Mouse (Mus musculus) layer of hippocampus, postnatal 10 days (tissue): Measurements from ENCODE around the gene Snx10. TPM values are rescaled to one million over a fixed set of nuclear protein-coding genes. Genes with fewer than 3 reads are reported as not detected.
"Not testable (repeated sequence)": the region's sequence is repeated elsewhere in the genome, so short reads cannot be mapped to it uniquely, and the experiment has no call there.

Experiments used
- DNase-seq, 2 experiments: peaks; one replicate each; pipeline ENCODE4 v3.0.0; 2021; ENCODE audit warnings: low spot score in 2 of 2
- long read RNA-seq: library from polyadenylated mRNA; stranded (forward); transcript quantifications from one replicate; pipeline ENCODE4 v2.0.0, GENCODE M21; 2023
- total RNA-seq, 2 experiments: library from RNA; stranded (reverse); gene quantifications; 2 replicates each; pipeline ENCODE4 v1.2.3; 2021

The Snx10 gene
- 100 to 1,000 TPM; 123 to 133 TPM for total RNA-seq
- long read RNA-seq, transcript Snx10-201 (7 exons, 2,480 nt): major isoform, 235 of 281 reads
- long read RNA-seq, partial matches to known transcripts: 16 of 281 reads
- long read RNA-seq, other reads (novel, unspliced or antisense): 29 of 281 reads

DNA sequence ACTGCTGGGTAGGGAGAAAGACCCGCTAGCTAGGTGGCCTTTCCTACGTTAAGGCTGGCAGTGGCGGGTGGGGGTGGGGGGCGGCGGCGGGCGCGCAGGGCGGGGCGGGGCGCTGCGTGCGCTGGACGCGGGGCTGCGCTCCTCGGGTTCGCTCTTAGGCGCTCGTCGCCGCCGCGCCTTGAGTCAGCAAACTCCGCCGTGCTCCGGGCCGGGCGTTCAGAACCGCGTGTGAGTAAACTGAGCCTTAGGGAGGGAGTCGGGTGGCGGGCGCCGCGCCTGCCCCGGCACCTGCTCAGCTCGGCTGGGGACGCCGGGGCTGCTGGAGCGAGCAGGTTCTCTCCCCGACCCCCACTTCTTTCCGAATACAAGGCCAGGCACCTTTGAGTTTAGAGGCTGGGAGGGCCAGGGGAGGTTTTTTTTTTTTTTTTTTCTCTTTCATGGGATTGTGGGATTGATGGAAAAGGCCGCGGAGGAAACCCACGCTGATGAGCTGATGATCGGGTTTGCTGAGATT is at the start of gene Snx10:
Snx10 (plus strand) TSS at position 95 of the 514 bp plus-strand sequence.
- DNase-seq: peak; percentile 60 to 69

DNA sequence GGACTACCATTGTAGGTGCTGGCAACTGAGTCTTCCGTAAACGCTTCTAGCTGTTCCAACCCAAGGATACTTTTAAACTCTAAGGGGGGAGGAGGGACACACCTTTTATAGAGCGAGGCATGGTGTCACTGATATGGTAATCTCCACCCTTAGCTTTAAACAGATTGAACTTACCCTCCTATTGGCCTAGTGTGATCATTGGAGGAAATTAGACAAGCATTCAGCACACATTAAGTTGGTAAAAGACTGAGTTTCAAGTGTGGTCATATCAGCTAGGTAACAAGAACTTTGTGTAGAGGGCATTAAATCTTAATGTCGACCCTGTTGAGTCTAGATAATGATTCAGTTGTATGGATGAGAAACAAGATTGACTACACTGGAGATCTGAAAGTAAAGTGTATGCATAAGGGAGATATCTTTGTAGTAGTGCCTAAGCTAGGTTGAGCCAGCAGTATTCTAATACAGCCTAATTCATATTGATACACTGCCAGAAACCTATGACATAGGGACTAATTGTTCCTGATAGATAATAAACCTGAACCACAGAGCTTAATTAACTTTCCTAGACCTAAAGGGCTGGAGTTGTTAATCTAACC is 44.5 kb upstream of the Snx10 start:
- no peak for DNase-seq

DNA sequence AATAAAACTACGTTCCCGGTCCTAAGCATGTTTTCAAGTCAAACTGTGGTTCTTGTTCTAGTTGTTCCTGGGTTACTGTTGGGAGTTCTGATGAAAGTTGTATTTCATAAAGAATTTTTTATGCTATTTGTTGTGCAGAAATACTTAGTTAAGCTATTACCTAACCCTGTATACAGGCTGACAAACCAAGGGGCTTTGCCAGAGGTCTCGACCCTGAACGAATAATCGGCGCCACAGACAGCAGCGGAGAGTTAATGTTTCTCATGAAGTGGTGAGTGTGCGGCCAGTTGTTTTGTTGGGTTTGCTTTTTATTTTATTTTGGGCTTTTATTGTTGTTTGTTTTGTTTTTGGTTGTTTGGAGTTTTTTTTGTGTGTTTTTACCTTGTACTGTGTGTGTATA is 42.2 kb upstream of the Snx10 start:
- no peak for DNase-seq

DNA sequence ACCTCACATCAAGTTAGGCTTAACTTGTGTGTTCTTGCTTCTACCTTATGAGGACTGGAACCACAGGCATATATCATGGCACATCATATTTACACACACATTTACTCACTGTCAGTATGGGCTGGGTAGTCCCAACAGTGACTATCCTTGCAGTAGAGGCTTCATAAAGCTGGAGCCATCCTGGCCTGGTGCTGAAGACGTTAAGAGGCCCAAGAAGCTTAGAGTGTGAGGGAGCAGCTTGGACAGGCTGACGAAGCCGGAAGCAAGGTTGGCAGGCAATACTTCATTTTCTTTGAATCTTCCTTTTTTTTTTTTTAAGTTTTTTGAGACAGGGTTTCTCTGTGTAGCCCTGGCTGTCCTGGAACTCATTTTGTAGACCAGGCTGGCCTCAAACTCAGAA is 39.8 kb upstream of the Snx10 start:
- no peak for DNase-seq

DNA sequence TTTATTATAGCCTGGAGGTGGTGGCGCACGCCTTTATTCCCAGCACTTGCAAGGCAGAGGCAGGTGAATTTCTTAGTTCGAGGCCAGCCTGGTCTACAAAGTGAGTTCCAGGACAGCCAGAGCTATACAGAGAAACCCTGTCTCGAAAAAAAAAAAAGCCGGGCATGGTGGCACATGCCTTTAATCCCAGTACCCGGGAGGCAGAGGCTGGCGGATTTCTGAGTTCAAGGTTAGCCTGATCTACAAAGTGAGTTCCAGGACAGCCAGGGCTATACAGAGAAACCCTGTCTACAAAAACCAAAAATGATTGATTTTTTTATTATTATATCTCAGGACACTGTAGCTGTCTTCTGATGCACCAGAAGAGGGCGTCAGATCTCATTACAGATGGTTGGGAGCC is 39.1 kb upstream of the Snx10 start:
- not testable (repeated sequence) for DNase-seq

DNA sequence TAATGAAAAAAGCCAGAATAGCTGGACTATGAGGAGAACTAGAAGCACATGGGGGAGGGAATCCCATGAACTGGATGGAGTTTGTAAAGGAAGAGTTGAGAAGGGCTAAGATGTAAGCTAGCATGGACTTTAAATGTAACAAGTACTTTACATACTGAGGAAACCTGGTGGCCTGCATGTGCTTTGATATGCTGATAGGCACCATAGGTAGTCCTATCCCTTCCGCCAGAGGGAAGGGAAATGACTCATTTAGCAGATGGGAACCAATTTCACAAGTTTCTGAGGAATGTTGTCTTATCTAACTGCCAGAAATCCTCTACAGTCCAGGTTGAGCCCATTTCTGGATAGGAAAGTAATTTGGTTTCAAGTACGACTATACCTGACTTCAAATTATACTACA is 38.1 kb upstream of the Snx10 start:
- no peak for DNase-seq

DNA sequence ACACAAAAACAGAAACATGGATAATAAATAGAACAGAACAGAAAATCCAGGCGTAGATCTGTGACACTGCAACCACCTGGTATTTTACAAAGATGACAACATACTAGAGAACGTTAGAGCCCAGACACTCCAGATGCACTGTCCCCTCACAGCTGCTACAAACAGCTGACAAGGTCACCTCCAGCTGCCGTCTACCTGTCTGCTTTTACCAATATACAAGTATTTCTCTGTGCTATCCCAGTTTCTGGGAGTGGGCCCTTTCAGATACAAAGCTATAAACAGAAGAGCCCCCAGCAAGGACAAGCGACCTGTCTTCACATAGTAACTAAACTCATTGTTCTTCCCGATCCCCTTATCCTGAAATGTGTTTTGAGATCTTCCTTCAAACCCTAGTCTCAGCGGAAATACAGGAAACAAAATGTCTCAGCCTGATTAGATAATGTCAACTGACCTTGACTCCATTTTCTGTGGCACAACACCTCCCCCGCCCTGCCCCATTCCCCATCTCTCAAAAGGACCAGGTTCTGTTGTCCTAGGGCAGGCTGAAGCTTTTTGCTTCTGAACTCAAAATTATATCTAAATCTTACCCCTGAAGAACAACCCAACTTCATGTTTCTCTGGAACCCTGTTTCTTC is 37.5 kb upstream of the Snx10 start:
- DNase-seq: no peak

DNA sequence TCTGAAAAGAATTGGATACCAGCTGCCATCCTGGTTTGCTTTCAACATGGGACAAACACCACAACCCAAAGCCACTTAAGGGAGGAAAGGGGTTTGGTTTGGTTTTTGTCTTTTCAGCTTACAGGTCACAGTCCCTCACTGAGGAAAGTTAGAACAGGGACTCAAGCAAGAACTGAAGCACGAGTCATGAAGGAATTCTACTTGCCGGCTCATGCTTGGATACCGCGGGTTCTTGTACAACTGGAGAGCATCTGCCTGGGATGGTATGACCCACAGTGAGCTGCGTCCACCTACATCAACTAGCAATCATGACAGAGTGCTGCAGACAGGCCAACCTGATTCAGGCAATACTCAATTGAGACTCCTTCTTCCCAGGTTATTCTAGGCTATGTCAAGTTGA is 37.0 kb upstream of the Snx10 start:
- DNase-seq: no peak

DNA sequence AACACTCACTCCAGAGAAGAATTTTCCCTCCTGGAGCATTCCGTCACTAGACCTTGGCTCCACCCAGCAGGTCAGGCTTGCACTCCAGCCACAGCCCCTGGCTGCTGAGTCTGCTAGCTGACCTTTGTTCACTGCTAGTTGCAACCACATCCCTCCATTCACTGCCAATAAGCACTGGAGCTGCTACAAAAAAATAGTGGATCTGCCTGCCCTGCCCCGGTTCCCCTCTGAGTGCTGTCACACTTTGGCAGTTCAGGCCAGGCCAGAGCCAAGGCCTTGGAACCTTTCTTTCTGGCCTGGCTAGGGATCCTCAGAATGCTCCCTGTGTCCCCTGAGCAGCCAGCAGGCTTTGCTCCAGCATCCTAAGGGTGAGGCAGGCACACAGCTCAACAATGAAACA is 33.9 kb upstream of the Snx10 start:
- DNase-seq: no peak

DNA sequence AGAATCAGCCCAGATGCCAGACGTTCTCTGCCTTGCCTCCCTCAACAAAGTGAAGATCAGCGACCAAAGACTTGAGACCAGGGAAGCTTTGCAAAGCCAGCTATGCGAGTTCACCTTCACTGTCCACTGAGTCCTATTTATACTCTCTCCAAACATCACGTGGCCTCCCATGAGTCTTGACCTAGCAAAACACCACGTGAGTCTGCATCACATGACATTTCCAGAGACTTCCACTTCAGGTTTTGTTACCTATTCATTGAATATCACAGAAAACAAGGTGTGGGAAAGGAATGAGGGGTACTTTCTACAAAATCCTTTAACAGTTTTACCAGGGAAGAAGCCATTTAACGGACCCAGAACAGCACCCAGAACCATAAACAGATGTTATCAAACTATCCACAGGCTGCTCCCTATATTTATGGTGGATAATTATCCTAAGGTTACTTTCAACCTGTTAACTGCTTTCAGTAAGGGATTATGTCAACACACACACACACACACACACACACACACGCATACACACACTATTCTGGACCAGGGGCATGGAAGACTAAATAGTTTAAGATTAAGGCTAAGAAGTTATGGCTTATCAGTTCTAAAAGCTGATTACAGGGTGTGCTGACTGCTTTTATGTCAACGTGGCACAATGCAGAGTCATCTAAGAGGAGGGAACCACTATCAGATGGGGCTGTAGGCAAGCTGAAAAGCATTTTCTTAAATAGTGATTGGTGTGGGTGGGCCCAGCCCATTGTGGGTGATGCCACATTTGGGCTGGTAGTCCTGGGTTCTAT is 26.2 kb upstream of the Snx10 start:
- no peak for DNase-seq

DNA sequence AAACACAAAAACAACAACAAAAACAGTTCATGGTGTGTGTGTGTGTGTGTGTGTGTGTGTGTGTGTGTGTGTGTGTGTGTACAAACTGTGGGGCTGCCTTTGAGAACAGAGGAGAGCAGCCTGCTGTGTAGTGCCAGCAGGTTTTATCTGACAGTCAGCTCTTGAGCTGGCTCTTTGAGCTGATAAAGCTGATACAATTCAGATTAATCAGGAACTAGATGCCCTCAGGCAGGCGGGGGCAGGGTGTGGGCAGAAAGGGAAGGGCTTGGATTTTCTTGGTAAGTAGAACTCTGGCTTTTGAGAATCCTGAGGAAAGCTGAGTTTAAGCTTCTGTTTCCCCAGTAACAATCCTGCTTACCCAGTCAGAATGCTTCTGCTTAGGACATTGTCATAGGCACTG is 18.0 kb upstream of the Snx10 start:
- no peak for DNase-seq

DNA sequence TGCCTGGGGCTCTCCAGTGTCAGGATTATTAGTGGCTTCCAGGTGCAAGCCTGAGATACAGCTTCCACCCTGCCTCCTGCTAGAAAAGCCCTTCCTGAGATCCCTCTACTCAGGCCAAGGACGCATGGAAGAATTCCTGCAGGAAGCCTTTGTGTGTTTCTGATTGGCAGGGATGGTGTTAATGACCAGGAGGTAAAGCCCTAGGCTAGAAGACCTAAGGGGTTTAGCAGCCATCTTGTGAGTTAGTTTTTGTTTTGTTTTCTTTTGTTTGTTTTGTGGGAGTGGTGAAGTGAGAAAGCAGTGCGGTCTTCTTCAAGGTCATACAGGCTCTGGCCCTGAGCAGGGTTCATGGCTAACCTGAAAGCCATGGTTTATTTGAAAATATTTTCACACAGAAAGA is 16.1 kb upstream of the Snx10 start:
- no peak for DNase-seq

DNA sequence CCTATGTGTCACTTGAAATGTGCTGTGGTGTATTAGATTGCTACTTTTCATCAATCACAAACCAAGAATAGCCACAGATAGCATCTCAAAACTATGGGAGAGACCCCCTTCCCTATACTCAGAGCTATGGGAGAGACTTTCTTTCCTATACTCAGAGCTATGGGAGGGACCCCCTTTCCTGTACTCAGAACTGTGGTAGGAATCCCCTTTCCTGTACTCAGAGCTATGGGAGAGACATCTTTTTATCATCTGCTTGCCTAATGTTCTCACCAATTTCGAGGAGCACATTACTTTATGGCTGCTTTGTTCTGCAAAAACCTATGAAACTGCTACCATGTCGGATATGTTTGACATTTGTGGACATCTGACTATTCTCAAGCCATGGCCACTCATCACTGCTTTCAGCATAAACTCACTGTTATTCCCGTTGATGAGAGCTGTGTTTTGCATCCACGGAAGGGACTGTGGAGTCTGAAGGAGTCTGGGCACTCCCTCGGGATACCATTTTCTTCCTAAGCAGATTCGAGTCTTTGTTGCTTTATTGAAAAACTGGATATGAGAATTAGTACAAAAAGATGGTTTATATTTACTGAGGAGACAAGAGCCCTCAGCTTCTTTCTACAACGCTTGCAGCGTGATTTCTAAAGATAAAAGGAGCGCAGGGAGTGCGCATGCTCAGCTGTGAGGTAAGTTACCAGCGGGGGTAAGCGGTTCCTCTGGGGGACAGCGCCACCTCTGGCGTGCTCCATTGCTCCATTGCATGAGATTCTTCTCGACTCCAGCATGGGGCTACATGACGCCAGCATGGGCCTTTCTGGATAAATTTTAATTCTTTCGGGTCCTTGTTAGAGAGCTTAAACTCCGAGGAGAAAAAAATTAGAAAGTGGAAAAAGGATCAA is 14.7 kb upstream of the Snx10 start:
- DNase-seq: peak; percentile 74 to 83

DNA sequence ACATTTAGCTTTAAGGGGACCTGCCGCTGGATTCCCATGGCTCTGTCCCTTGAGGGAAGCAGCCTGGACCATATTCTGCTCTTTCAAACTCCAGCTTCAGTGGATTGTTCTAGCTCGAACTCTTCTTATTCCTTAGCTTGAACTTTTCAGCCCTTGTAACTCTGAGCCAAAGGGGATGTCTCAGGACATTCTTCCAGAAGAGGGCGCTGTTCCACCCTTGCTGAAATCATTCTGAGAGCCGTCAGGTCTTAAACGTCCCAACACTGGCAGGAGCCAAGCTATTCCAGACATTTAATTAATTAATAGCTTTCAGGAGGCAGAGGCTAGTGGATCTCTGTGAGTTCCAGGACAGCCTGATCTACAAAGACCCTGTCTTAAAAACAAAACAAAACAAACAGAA is 13.6 kb upstream of the Snx10 start:
- DNase-seq: peak; percentile 52 to 60

DNA sequence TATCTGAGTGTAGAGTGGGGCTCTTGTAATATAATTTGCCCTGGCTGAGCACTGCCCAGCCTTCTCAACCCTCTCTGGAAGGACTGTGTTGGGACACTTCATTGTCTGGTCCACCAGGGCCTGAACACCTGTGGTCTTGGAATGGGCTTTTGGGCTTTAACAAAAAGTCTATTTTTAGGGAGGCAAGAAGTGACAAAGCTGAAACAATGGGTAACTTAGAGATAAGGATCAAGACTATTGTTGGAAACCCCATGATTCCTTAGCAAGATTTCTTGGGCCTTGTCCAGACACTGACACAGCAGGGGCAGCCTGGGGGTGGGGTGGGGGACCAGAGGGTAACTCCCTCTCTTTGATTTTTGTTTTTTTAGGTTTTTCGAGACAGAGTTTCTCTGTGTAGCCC is 12.8 kb upstream of the Snx10 start:
- DNase-seq: no peak

DNA sequence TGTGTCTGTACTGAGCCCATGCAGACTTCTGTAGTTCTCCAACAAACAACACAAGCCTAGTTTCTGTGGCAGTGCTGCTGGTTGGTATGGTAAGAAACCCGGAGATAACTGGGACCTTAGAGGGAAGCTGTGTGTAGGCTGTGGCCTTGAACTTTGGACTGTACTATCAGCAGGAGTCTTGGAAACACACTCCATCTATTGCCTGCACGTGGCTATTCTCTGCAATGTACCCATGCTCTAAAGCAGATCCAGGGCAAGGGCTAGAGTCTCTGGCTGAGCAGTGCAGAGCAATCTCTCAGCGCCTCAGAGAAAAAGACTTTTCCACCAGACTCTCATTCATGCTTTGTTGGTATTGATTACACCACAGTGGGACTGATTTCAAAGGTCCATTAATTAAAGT is 10.0 kb upstream of the Snx10 start:
- DNase-seq: no peak

DNA sequence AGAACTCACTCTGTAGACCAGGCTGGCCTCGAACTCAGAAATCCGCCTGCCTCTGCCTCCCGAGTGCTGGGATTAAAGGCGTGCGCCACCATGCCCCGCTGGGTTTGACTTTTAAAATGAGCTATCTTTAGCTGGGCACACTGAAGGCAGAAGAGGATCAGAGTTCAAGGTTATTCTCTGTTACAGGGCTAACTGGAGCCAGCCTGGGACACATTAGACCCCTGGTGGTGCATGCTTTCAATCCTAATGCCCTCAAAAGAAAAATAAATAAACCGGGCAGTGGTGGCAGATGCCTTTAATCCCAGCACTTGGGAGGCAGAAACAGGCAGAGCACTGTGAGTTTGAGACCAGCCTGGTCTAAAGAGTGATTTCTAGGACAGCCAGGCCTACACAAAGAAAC is 8.8 kb upstream of the Snx10 start:
- DNase-seq: no peak

DNA sequence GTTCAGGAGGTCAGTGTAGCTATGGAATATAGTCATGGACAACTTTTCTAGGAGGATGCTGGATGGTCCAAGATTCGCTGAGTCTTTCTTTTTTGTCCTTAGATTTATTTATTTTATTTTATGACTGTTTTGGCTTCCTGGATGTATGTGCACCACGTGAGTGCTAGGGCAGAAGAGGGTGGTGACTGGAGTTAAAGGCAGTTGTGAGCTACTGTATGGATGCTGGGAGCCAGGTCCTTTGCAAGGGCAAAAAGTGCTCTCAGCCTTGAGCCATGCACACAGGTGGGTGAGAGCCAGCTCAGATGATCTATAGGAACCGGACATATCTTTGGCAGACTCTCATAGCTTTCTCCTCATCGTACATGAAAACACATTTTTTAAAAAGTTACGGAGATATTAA is 391 bp upstream of the Snx10 start:
- no peak for DNase-seq

DNA sequence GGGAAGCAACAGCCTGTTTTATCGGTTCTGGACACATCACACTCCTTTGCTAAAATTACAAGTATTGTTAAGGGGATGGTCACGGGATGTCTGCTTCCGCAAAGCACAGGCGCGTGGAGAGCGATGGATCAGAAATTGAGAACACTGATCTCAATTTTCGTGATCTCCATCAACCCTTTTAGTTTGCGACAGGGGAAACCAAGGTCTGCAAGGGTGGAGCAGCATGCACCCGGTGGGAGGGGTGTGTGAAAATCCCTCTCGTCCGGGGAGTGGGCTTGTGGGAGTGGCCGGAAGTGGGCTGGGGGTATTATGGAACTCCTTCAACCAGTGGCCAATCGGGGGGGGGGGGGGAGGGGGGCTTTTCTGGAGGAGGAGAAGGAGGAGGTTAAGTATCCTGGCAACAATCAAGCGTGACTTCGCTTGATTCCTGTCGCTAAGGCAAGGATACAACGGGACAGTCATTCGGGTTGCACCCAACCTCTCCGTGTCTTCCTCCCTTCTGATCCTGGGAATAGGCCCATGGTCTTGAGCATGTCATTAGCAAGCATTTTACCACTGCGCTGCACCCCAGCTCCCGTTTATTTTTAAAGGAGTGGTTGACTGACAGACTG is 725 bp downstream of the Snx10 start:
- DNase-seq: peak; percentile 44 to 61

DNA sequence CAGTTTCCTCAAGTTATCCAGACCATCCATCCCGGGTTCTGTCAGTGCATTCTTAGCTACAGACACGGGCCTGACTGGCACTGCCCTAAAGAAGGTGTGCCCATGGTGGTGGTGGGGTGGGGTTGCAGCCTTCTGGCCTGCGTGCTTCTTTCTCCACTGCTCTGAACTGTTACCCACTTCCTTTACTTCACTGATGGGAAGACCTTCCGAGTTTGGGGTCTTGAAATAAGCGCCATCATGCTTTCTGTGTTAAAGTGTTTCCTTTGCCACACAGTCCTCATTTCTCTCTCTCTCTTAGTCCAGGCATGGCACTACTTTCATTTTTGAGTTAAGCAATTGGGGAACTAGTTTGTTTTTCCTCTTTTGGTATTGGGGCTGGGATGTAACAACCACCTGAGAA is 1.3 kb downstream of the Snx10 start:
- no peak for DNase-seq

DNA sequence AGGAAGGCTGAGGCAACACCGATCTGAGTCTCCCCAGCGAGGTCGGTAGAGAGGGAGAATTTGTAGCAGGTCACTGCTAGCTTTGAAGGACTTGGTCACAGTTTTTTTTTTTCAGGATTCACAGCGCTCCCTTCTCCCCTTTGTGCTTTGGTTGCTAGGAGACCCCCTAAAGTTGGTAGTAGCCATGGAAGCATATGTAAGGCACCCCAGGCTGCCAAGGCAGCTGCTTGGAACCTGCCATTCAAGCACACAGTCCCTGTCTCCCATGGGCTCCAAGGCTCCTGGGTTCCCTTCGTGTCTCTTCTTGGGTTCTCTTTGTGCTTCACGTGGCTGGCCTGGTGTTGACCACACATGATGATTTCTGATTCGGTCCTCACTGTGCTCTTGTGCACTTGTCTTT is 5.8 kb downstream of the Snx10 start:
- no peak for DNase-seq
